Mouse (Mus musculus) liver, embryonic 15.5 days (tissue): ENCODE data around the gene Ccdc33. TPM values are rescaled to one million over a fixed set of nuclear protein-coding genes. Genes with fewer than 3 reads are reported as not detected.
A peak's percentile ranks its signal among the peaks of the same experiment; 100 is the strongest.

Experiments used
- ATAC-seq: fragments of 200-750 bp; cut with Nextera tagmentation; 2 replicates; pipeline ENCODE4 v1.8.0; 2017; ENCODE audit warnings: moderate number of reproducible peaks, mild to moderate bottlenecking, moderate library complexity; ENCODE audit not compliant: insufficient read depth
- H3K27ac ChIP-seq: fragments of 300-500 bp; sonication (generic); replicated peaks from 2 replicates; pipeline ENCODE4 v1.5.1; 2015; ENCODE audit warnings: mild to moderate bottlenecking, inconsistent platforms
- H3K27me3 ChIP-seq: fragments of 300-500 bp; sonication (generic); 2 replicates; pipeline ENCODE4 v1.6.1; 2015; ENCODE audit warnings: mild to moderate bottlenecking, inconsistent platforms
- H3K36me3 ChIP-seq: fragments of 300-500 bp; sonication (generic); replicated peaks from 2 replicates; pipeline ENCODE4 v1.6.1; 2015; ENCODE audit warnings: moderate library complexity, mild to moderate bottlenecking, inconsistent platforms
- H3K4me1 ChIP-seq: fragments of 300-500 bp; sonication (generic); replicated peaks from 2 replicates; pipeline ENCODE4 v1.6.1; 2015; ENCODE audit warnings: inconsistent platforms
- H3K4me2 ChIP-seq: fragments of 300-500 bp; sonication (generic); 2 replicates; pipeline ENCODE4 v1.6.1; 2015; ENCODE audit warnings: moderate library complexity, mild to moderate bottlenecking, inconsistent platforms
- H3K4me3 ChIP-seq: fragments of 300-500 bp; sonication (generic); replicated peaks from 2 replicates; pipeline ENCODE4 v1.5.1; 2015; ENCODE audit warnings: mild to moderate bottlenecking, inconsistent platforms
- H3K9ac ChIP-seq: fragments of 300-500 bp; sonication (generic); 2 replicates; pipeline ENCODE4 v1.6.1; 2015; ENCODE audit warnings: moderate library complexity, mild to moderate bottlenecking, inconsistent platforms
- H3K9me3 ChIP-seq: fragments of 300-500 bp; sonication (generic); replicated peaks from 2 replicates; pipeline ENCODE4 v1.6.1; 2016; ENCODE audit warnings: inconsistent platforms
- WGBS: fragments of 180-500 bp; shearing (Covaris S2); methylation state at CpG from one replicate; pipeline ENCODE4 v1.1.7; 2015; ENCODE audit warnings: mixed read lengths; ENCODE audit not compliant: insufficient replicate concordance; 5-methylcytosine and 5-hydroxymethylcytosine counted together
- polyA plus RNA-seq: library from polyadenylated mRNA; unstranded; fragments of >200 nt; fragmentation: Nextera tagmentation; extraction: Ambion mirVana; gene quantifications from 2 replicates; pipeline ENCODE4 v1.2.1, GENCODE M21; 2015

Gene Ccdc33
- not detected in 2 replicates for polyA plus RNA-seq

DNA sequence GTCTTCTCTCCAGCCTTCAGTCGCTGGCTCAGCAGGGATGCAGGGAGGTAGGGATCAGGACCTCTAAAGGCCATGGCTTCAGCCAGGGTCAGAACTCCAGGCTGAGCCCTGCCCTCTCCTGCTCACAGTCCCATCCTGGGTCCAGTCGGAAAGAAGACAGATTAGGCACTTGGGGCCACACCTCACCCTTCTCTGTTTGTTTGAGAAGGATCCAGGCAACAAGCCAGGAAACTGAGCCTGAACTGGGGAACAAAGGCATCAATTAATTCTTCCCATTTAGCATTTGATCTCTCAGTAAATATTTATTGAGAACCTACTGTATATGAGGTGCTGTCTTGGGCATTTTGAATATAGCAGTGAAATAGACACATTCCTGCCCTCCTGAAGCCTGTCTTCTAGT is at the start of gene Ccdc33:
Gene Ccdc33 (minus strand): TSS at position 153 of the 400 bp plus-strand sequence.
- H3K4me3 ChIP-seq: no peak within 1 kb of the TSS
- H3K4me2 ChIP-seq: no peak within 1 kb of the TSS
- H3K27ac ChIP-seq: no peak within 1 kb of the TSS
- H3K9me3 ChIP-seq: no peaks in the 10 kb centered on the region
- H3K36me3 ChIP-seq: no peaks in the 10 kb centered on the region
- peaks cover 45% of the 10 kb centered on the region for H3K27me3 ChIP-seq
- no peak for ATAC-seq
- H3K9ac ChIP-seq: no peak within 1 kb of the TSS
- WGBS: 20% methylated on average over 2 of the region's 2 CpGs
- no peaks in the 10 kb centered on the region for H3K4me1 ChIP-seq

DNA sequence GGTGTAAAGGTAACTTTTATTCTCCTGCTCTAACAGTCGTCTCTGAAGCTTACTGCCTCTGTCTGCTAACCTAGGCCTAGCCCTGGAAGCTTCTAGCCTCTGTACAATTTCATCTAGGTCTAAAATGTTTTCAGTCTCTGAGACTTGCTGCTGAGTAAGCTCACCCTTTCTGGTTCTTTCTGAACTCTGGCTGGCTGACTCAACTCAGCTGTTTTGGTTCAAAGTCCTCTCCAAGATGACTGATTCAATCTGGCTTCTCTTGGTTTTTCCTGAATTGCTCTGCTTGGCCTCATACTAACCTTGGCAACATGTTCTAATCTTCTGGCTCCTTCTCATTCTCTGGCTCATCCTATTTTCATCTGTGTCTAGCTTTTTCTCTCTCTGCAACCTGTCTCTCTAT is 47.2 kb upstream of the Ccdc33 start:
- no peak for ATAC-seq
- H3K9me3 ChIP-seq: no peaks in the 10 kb centered on the region
- no peak overlapping the region for H3K27ac ChIP-seq
- H3K36me3 ChIP-seq: no peaks in the 10 kb centered on the region
- H3K4me2 ChIP-seq: no peak overlapping the region
- H3K27me3 ChIP-seq: no peaks in the 10 kb centered on the region
- no peak overlapping the region for H3K9ac ChIP-seq
- no peaks in the 10 kb centered on the region for H3K4me1 ChIP-seq
- 38% methylated on average over 1 of the region's 1 CpGs for WGBS
- H3K4me3 ChIP-seq: no peak overlapping the region

DNA sequence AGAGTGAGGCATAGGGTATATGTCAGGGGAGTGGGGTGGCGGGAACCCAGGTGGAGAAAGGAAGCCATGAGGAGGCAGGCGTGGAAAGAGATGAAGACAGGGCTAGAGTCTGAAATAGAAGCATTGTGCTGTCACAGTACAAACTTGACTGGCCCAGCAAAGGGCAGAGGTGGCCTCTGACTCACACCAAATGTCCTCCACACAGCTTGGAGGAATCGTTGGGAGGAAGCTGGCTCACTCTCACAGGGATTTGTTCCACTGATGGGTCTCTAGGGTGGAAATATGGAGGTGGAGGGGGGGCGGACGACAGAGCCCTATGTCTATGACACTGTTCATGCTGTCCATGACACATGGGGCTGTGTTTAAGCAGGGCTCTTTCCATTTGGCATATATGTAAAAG is 44.5 kb upstream of the Ccdc33 start:
- Histone ChIP-seq H3K4me3 (no peak overlapping the region), H3K4me1 (no peaks in the 10 kb centered on the region), H3K9ac (no peak overlapping the region), H3K9me3 (no peaks in the 10 kb centered on the region), H3K27ac (no peak overlapping the region), H3K4me2 (no peak overlapping the region), H3K36me3 (no peaks in the 10 kb centered on the region), H3K27me3 (no peaks in the 10 kb centered on the region)
- WGBS: 55% methylated on average over 5 of the region's 5 CpGs
- ATAC-seq: no peak

DNA sequence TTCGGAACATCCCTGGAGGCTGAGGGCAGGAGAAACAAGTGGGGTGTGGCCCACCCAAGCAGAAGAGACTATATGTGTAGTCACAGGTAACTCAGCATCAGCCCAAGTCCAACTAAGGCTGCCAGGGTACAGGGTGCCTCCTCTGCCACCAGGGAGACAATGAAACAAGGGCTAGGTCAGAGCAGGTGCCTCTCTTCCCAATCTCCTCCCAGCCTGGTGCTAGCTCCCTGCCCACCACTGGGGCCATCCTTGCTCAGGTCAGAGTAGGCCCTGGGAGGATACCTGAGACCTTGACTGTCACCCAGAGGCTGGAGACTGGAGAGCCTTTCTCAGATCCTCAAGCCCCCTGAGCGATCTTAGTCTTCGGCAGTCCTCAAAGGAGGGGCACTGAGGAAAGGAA is 43.5 kb upstream of the Ccdc33 start:
- Histone ChIP-seq H3K27ac (no peak overlapping the region), H3K4me2 (no peak overlapping the region), H3K27me3 (no peaks in the 10 kb centered on the region), H3K9ac (no peak overlapping the region), H3K9me3 (no peaks in the 10 kb centered on the region), H3K4me1 (no peaks in the 10 kb centered on the region), H3K4me3 (no peak overlapping the region), H3K36me3 (no peaks in the 10 kb centered on the region)
- 67% methylated on average over 3 of the region's 3 CpGs for WGBS
- ATAC-seq: no peak

- H3K27me3 ChIP-seq: no peaks in the 10 kb centered on the region
- no peak overlapping the region for H3K4me2 ChIP-seq
- H3K4me1 ChIP-seq: no peaks in the 10 kb centered on the region
- no peaks in the 10 kb centered on the region for H3K36me3 ChIP-seq
- H3K9me3 ChIP-seq: no peaks in the 10 kb centered on the region
- no peak overlapping the region for H3K27ac ChIP-seq
- 18% methylated on average over 5 of the region's 5 CpGs for WGBS
- ATAC-seq: no peak
- H3K4me3 ChIP-seq: no peak overlapping the region
- no peak overlapping the region for H3K9ac ChIP-seq
Observed at GRCm38 (mm10) chr9:58160315-58160714, 41.7 kb upstream of the Ccdc33 start.

DNA sequence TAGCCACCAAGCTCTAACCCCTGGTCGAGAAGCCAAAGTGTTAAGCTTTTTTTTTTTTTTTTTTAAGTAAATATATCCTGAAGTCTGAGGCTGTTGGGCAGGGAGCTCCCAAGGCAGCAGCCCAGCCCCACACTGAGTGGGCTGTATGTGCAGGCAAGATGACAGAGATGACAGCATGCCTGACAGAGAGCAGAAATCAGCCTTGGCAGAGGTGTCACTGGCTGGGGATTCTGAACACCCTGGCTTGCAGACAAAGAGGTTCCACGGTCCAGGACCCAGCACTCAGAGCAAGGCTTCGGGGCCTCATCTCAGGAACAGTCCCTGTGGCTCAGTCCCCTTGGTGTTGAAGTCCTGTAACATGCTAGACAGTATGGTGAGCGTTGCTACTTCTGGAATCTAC is 41.2 kb upstream of the Ccdc33 start:
- Histone ChIP-seq H3K9ac (no peak overlapping the region), H3K4me1 (no peaks in the 10 kb centered on the region), H3K4me2 (no peak overlapping the region), H3K27me3 (no peaks in the 10 kb centered on the region), H3K36me3 (no peaks in the 10 kb centered on the region), H3K4me3 (no peak overlapping the region), H3K27ac (no peak overlapping the region), H3K9me3 (no peaks in the 10 kb centered on the region)
- 36% methylated on average over 4 of the region's 4 CpGs for WGBS
- ATAC-seq: no peak

GRCm38 (mm10) chr9:58158541-58159311 is 40.1 kb upstream of the Ccdc33 start:
- Histone ChIP-seq H3K4me1 (no peaks in the 10 kb centered on the region), H3K4me3 (no peak overlapping the region), H3K9ac (no peak overlapping the region), H3K4me2 (no peak overlapping the region), H3K9me3 (no peaks in the 10 kb centered on the region), H3K27me3 (no peaks in the 10 kb centered on the region), H3K27ac (peak overlapping the region; percentile 24; the same call in 1 of the 2 replicates), H3K36me3 (no peaks in the 10 kb centered on the region)
- WGBS: 33% methylated on average over 7 of the region's 7 CpGs
- ATAC-seq: no peak

DNA sequence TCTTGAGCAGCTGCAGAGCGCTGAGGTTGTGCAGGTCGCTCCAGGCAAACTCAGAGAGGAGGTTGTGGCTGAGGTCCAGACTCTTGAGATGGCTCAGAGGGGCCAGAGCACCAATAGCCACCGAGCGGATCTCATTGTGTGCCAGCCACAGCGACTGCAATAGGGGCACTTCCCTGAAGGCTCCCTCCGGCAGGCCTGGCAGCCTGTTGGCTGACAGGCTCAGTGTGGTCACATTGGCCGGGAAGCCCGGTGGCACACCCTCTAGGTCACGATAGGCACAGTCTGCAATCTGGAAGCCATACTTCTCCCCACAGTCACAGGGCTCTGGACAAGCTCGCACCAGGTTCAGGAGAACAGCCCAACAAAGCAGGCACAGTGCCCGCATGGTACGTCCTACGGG is 39.2 kb upstream of the Ccdc33 start:
- no peak for ATAC-seq
- Histone ChIP-seq H3K4me1 (no peaks in the 10 kb centered on the region), H3K36me3 (no peaks in the 10 kb centered on the region), H3K9ac (no peak overlapping the region), H3K9me3 (no peaks in the 10 kb centered on the region), H3K27me3 (peaks cover 5% of the 10 kb centered on the region; the same call in 1 of the 2 replicates), H3K4me2 (no peak overlapping the region), H3K27ac (no peak overlapping the region), H3K4me3 (no peak overlapping the region)
- WGBS: 76% methylated on average over 13 of the region's 13 CpGs

GRCm38 (mm10) chr9:58156819-58157560 is 38.4 kb upstream of the Ccdc33 start:
- Histone ChIP-seq H3K4me2 (no peak overlapping the region), H3K27ac (no peak overlapping the region), H3K27me3 (peaks cover 5% of the 10 kb centered on the region; the same call in 1 of the 2 replicates), H3K4me1 (no peaks in the 10 kb centered on the region), H3K9ac (no peak overlapping the region), H3K9me3 (no peaks in the 10 kb centered on the region), H3K36me3 (no peaks in the 10 kb centered on the region), H3K4me3 (no peak overlapping the region)
- ATAC-seq: no peak
- WGBS: 62% methylated on average over 22 of the region's 22 CpGs

- no peaks in the 10 kb centered on the region for H3K4me1 ChIP-seq
- no peak for ATAC-seq
- H3K27ac ChIP-seq: no peak overlapping the region
- no peaks in the 10 kb centered on the region for H3K9me3 ChIP-seq
- 39% methylated on average over 3 of the region's 3 CpGs for WGBS
- H3K27me3 ChIP-seq: peaks cover 5% of the 10 kb centered on the region; the same call in 1 of the 2 replicates
- no peak overlapping the region for H3K4me3 ChIP-seq
- H3K36me3 ChIP-seq: no peaks in the 10 kb centered on the region
- no peak overlapping the region for H3K9ac ChIP-seq
- H3K4me2 ChIP-seq: no peak overlapping the region
Observed at GRCm38 (mm10) chr9:58155366-58155765, 36.7 kb upstream of the Ccdc33 start.

DNA sequence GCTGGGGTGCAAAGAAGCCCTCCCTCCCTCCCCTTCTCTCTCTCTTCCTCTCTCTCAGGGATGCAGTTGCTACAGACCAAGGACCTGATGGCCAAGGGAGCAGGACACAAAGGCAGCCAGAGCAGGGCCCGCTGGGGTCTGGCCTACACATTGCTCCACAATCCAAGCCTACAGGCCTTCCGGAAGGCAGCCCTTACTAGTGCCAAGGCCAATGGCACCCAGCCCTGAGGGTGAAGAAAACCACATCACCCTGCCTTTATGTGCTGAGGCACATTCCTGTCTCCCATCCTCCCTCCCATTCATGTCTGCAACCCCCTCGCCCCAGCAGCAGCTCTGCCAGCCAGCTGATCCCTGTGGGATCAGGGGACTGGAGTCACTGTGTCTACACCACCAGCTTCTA is 34.5 kb upstream of the Ccdc33 start:
- peaks cover 5% of the 10 kb centered on the region; the same call in 1 of the 2 replicates for H3K27me3 ChIP-seq
- 58% methylated on average over 3 of the region's 3 CpGs for WGBS
- H3K4me2 ChIP-seq: no peak overlapping the region
- no peaks in the 10 kb centered on the region for H3K9me3 ChIP-seq
- ATAC-seq: no peak
- H3K27ac ChIP-seq: no peak overlapping the region
- no peaks in the 10 kb centered on the region for H3K36me3 ChIP-seq
- no peak overlapping the region for H3K4me3 ChIP-seq
- H3K9ac ChIP-seq: no peak overlapping the region
- H3K4me1 ChIP-seq: no peaks in the 10 kb centered on the region
